Mouse (Mus musculus): ENCODE results near the gene Efna3. TPM values are rescaled to one million over a fixed set of nuclear protein-coding genes. Genes with fewer than 3 reads are reported as not detected.

Gene Efna3
- total and polyA plus RNA-seq, 2 experiments = not detected

DNA sequence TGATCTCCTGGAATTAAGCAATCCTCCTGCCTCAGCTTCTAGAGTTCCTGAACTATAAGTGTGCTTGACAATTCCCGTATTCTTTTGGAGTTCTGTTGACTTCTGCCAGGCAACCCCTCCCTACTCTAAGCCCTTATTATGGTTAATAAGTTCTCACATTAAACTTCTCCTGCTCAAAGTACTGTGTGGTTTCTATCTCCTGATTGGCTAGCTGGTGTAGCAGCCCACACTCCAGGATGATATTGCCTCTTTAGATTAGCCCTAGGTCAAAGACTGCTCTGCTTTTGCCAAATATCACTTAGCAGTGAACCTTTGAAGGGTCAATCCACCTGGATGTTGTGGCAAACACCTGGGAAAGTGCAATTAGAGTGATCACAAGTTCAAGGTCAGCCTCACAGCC lies 22.7 kb downstream of the Efna3 start:
- H3K4me3 ChIP-seq (ENCODE audit: insufficient read depth, low read depth, low read length) = peak overlapping the region; percentile 57; the same call in 1 of the 2 replicates
- peak overlapping the region; percentile 78 for H3K27ac ChIP-seq (replicated peaks; ENCODE audit: insufficient read depth, low read depth, low read length)
- H3K27me3 ChIP-seq (ENCODE audit: control insufficient read depth, insufficient read depth, low read length) = no peaks in the 10 kb centered on the region
- peak; percentile 100 for DNase-seq (ENCODE audit: extremely low read depth, low read depth, low spot score)
- no peak overlapping the region for H3K9ac ChIP-seq (ENCODE audit: low read depth, low read length)
- no peaks in the 10 kb centered on the region for H3K36me3 ChIP-seq (ENCODE audit: control insufficient read depth, insufficient read depth, low read length)
- TF ChIP-seq POLR2A (IDR thresholded peaks at IDR 0.05; ENCODE audit: extremely low read depth, insufficient read depth, low read length) (no peak), CTCF (IDR thresholded peaks at IDR 0.05; ENCODE audit: low read depth, low read length) (no peak)
- no peaks in the 10 kb centered on the region; the same call in 1 of the 2 replicates for H3K79me2 ChIP-seq (ENCODE audit: control insufficient read depth, insufficient read depth, low read length)
- 6% methylated on average over 1 of the region's 1 CpGs for WGBS
- peaks cover 21% of the 10 kb centered on the region for H3K4me1 ChIP-seq (ENCODE audit: control insufficient read depth, insufficient read depth, low read length)

DNA sequence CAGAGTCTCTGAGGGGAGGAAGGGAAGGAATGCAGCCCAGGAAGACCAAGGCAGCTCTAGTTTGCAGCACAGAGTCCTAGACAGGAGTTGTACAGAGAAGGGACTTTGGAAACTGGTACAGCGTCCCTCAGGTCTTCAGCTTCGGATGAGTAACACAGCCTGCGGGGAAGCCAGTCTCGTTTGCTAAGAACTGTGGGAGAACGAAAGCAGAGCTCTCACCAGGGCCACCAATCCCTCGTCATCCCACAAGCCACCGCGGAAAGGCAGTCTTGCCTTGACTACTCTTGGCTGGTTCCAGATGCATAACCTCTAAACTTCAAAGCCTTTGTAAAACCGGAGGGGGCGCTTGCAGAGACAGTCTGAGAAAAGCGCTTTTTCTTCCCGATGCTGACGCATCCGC lies 23.3 kb downstream of the Efna3 start:
- peak overlapping the region; percentile 66 for H3K9ac ChIP-seq (ENCODE audit: low read depth, low read length)
- TF ChIP-seq CTCF (IDR thresholded peaks at IDR 0.05; ENCODE audit: low read depth, low read length) (peak; percentile 23; the same call in 1 of the 2 replicates), POLR2A (IDR thresholded peaks at IDR 0.05; ENCODE audit: extremely low read depth, insufficient read depth, low read length) (no peak)
- peak; percentile 66 for DNase-seq (ENCODE audit: extremely low read depth, low read depth, low spot score)
- no peaks in the 10 kb centered on the region for H3K36me3 ChIP-seq (ENCODE audit: control insufficient read depth, insufficient read depth, low read length)
- no peaks in the 10 kb centered on the region; the same call in 1 of the 2 replicates for H3K79me2 ChIP-seq (ENCODE audit: control insufficient read depth, insufficient read depth, low read length)
- WGBS = 5% methylated on average over 14 of the region's 14 CpGs
- H3K4me1 ChIP-seq (ENCODE audit: control insufficient read depth, insufficient read depth, low read length) = peaks cover 17% of the 10 kb centered on the region
- peak overlapping the region; percentile 57 for H3K4me3 ChIP-seq (ENCODE audit: insufficient read depth, low read depth, low read length)
- H3K27ac ChIP-seq (replicated peaks; ENCODE audit: insufficient read depth, low read depth, low read length) = peak overlapping the region; percentile 78
- no peaks in the 10 kb centered on the region for H3K27me3 ChIP-seq (ENCODE audit: control insufficient read depth, insufficient read depth, low read length)

DNA sequence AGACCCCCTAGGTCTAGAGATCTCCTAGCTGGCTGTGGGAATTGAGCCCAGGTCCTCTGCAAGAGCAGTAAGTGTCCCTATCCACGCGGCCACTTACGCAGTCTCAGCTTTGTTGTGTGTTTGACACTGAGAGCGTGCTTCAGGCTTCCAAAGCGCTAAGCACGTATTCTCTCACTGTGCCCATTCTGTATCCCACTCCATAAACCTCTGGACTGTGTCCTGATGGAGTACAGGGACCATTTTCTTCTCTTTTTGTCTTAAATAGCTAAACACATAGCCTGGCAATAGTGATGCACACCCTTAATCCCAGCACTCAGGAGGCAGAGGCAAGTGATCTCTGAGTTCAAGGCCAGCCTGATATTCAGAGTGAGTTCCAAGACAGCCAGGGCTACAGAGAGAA lies 23.9 kb downstream of the Efna3 start:
- no peak for TF ChIP-seq CTCF (IDR thresholded peaks at IDR 0.05; ENCODE audit: low read depth, low read length)
- TF ChIP-seq POLR2A (IDR thresholded peaks at IDR 0.05; ENCODE audit: extremely low read depth, insufficient read depth, low read length) = no peak
- WGBS = 61% methylated on average over 6 of the region's 6 CpGs
- Histone ChIP-seq H3K4me1 (ENCODE audit: control insufficient read depth, insufficient read depth, low read length) (peaks cover 19% of the 10 kb centered on the region), H3K4me3 (ENCODE audit: insufficient read depth, low read depth, low read length) (no peak overlapping the region), H3K27ac (replicated peaks; ENCODE audit: insufficient read depth, low read depth, low read length) (peak overlapping the region; percentile 78), H3K36me3 (ENCODE audit: control insufficient read depth, insufficient read depth, low read length) (no peaks in the 10 kb centered on the region), H3K79me2 (ENCODE audit: control insufficient read depth, insufficient read depth, low read length) (no peaks in the 10 kb centered on the region; the same call in 1 of the 2 replicates), H3K27me3 (ENCODE audit: control insufficient read depth, insufficient read depth, low read length) (no peaks in the 10 kb centered on the region), H3K9ac (ENCODE audit: low read depth, low read length) (peak overlapping the region; percentile 45)
- peak; percentile 51 for DNase-seq (ENCODE audit: extremely low read depth, low read depth, low spot score)

DNA sequence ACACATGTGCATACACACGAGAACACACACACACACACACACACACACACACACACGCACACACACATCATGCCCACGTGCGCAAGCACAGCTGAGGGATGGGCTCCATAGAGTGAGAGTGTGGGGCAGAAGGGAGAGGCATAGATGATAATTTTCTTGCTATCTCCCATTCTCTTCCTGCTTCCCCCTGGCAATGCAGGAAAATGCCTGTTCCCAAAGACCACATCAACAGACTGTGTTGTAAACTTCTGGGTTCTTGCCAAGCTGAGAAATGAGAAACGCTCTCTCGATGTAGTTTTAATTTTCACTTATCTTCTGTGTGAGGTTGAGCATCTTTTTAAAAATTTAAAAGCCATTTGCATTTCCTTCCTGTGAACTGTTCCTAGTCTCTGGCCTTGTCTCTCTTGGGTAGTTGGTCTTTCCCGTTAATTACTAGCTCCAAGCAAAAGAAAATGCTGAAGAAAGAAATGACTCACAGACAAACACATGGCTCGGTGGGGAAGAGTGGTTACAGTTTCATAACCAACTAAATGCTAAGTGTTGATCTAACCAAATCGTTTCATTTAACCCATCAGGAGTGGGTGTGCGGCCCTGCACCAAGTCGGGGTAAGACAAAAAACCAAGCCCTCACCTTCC lies 25.9 kb downstream of the Efna3 start:
- WGBS = 62% methylated on average over 11 of the region's 11 CpGs
- TF ChIP-seq CTCF (IDR thresholded peaks at IDR 0.05; ENCODE audit: low read depth, low read length) (no peak), POLR2A (IDR thresholded peaks at IDR 0.05; ENCODE audit: extremely low read depth, insufficient read depth, low read length) (no peak)

DNA sequence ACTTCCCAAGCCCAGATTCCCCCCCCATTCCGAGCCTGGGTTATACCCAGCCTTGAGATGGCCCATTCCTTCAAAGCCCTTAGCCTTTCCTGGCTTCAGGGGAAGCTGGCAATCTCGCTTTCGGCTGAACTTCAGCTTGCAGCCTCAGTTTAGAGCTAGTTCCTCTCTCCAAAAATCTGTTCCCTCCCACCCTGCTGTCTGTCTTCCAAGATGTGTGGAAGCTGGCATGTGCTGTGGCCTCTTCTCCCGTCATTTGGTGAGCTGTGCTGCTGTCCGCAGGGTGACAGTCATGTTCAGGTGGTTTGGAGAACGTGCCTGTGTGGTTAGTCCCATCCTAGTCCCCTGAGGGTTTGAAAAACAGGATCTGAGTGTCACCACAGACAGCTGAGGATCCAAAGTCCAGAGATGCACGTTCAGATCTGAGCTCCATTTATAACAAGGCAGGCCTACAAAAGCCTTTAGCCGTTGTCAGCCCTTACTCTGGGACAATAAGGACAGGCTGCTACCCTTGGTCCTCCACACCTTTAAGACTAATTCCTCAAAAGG lies 27.0 kb downstream of the Efna3 start:
- Histone ChIP-seq H3K4me1 (ENCODE audit: control insufficient read depth, insufficient read depth, low read length) (peaks cover 30% of the 10 kb centered on the region), H3K79me2 (ENCODE audit: control insufficient read depth, insufficient read depth, low read length) (no peaks in the 10 kb centered on the region), H3K27me3 (ENCODE audit: control insufficient read depth, insufficient read depth, low read length) (no peaks in the 10 kb centered on the region), H3K9ac (ENCODE audit: low read depth, low read length) (peak overlapping the region; percentile 18; the same call in 1 of the 2 replicates), H3K4me3 (ENCODE audit: insufficient read depth, low read depth, low read length) (no peak overlapping the region), H3K27ac (replicated peaks; ENCODE audit: insufficient read depth, low read depth, low read length) (peak overlapping the region; percentile 53), H3K36me3 (ENCODE audit: control insufficient read depth, insufficient read depth, low read length) (no peaks in the 10 kb centered on the region)
- TF ChIP-seq POLR2A (IDR thresholded peaks at IDR 0.05; ENCODE audit: extremely low read depth, insufficient read depth, low read length) (no peak), CTCF (IDR thresholded peaks at IDR 0.05; ENCODE audit: low read depth, low read length) (no peak)
- WGBS = 61% methylated on average over 8 of the region's 8 CpGs
- DNase-seq (ENCODE audit: extremely low read depth, low read depth, low spot score) = peak; percentile 52

More for the DNA sequence above, 25.9 kb downstream of the Efna3 start:
- peaks cover 31% of the 10 kb centered on the region for H3K4me1 ChIP-seq (ENCODE audit: control insufficient read depth, insufficient read depth, low read length)
- H3K79me2 ChIP-seq (ENCODE audit: control insufficient read depth, insufficient read depth, low read length) = no peaks in the 10 kb centered on the region; the same call in 1 of the 2 replicates
- H3K27ac ChIP-seq (replicated peaks; ENCODE audit: insufficient read depth, low read depth, low read length) = 0 out of 2 replicates have a peak overlapping the region, but pooled peaks have one; percentile 5
- H3K27me3 ChIP-seq (ENCODE audit: control insufficient read depth, insufficient read depth, low read length) = no peaks in the 10 kb centered on the region
- no peak overlapping the region for H3K9ac ChIP-seq (ENCODE audit: low read depth, low read length)
- no peaks in the 10 kb centered on the region for H3K36me3 ChIP-seq (ENCODE audit: control insufficient read depth, insufficient read depth, low read length)
- peak; percentile 24 for DNase-seq (ENCODE audit: extremely low read depth, low read depth, low spot score)
- no peak overlapping the region for H3K4me3 ChIP-seq (ENCODE audit: insufficient read depth, low read depth, low read length)

DNA sequence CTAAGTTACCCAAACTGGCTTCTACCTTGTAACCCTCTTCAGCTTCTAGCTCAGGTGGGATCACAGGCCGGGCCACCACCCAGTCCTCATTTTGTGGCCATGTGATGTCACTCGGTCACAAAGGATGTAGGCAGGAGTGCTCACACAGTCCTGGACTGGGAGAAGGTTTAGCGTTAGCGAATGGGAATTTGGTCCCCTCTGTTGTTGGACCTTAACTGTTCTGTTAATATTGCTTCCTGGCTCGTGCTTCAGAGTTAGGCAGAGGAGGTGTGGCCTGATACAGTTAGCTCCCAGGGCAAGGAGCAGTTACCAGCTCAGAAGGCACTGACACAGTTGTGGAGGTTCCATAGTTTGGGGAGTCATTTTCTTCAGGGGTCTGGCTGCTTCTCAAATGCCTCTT lies 28.6 kb downstream of the Efna3 start:
- H3K27ac ChIP-seq (replicated peaks; ENCODE audit: insufficient read depth, low read depth, low read length) = peak overlapping the region; percentile 97
- peaks cover 32% of the 10 kb centered on the region for H3K4me1 ChIP-seq (ENCODE audit: control insufficient read depth, insufficient read depth, low read length)
- H3K79me2 ChIP-seq (ENCODE audit: control insufficient read depth, insufficient read depth, low read length) = no peaks in the 10 kb centered on the region
- TF ChIP-seq CTCF (IDR thresholded peaks at IDR 0.05; ENCODE audit: low read depth, low read length) (no peak), POLR2A (IDR thresholded peaks at IDR 0.05; ENCODE audit: extremely low read depth, insufficient read depth, low read length) (0 out of 2 replicates have a peak, but pooled peaks have one; percentile 9)
- peak overlapping the region; percentile 45; the same call in 1 of the 2 replicates for H3K9ac ChIP-seq (ENCODE audit: low read depth, low read length)
- DNase-seq (ENCODE audit: extremely low read depth, low read depth, low spot score) = peak; percentile 94
- no peaks in the 10 kb centered on the region for H3K27me3 ChIP-seq (ENCODE audit: control insufficient read depth, insufficient read depth, low read length)
- no peak overlapping the region for H3K4me3 ChIP-seq (ENCODE audit: insufficient read depth, low read depth, low read length)
- WGBS = 30% methylated on average over 5 of the region's 5 CpGs
- no peaks in the 10 kb centered on the region for H3K36me3 ChIP-seq (ENCODE audit: control insufficient read depth, insufficient read depth, low read length)

Data from liver, adult 2 months (tissue).